Comparison of ENCODE assay signal across 10 mouse cellular contexts in genomic region chr11:61532820-61533219, GRCm38 (mm10). TPM values are rescaled to one million over a fixed set of nuclear protein-coding genes. Genes with fewer than 3 reads are reported as not detected.
A peak's percentile ranks its signal among the peaks of the same experiment; 100 is the strongest.
DNase-seq lines count a peak whose midpoint lies in the region.
"Had no signal": no experiment of that assay in that cellular context is flagged by ENCODE, and none has a peak within 500 bp of the region (broad histone marks: within the 10 kb centered on the region; RNA-seq: fewer than 3 reads in every experiment).

No protein-coding gene starts in this region.

- peak; percentile 35 for DNase-seq in heart, adult 8-10 months (ENCODE audit: low spot score)
- DNase-seq in heart, postnatal 25 days (ENCODE audit: low spot score) = no peak
- peak; percentile 23 for DNase-seq in adrenal gland, postnatal 14 days
- DNase-seq in heart, postnatal 10 days = peak; percentile 35 to 36
- DNase-seq in kidney, postnatal 36 days = peak; percentile 50 to 51
- no peak for DNase-seq in urinary bladder, adult 2 months (ENCODE audit: low spot score)
- DNase-seq in gastrocnemius, adult 18-20 months (ENCODE audit: low spot score) = no peak
- DNase-seq in retina, embryonic 14.5 days (ENCODE audit: low spot score) = no peak
- DNase-seq: left cerebral cortex, postnatal 4 days had no signal

- intact Hi-C loops in heart, postnatal 25 days (cut with DNase I) = loop anchor here (5.0 kb wide), 1 partner anchor 44 kb away; the partner anchor contains the start of gene Epn2
- intact Hi-C loops in heart, postnatal 10 days (cut with DNase I) = loop anchor here (5.0 kb wide), 2 partner anchors 44 to 84 kb away; partner anchors contain the start of gene Epn2

RNA-seq across cellular contexts. Expression of gene B9d1, which starts 27.9 kb away (rescaled TPM):
- total RNA-seq in heart, adult 8-10 months (2022) = 10 to 100 TPM in 1 of 4 experiments, 1 to 10 TPM in 3; 7.9 to 11.2 (median 8.3) TPM
- 10 to 100 TPM in 1 of 2 experiments, 1 to 10 TPM in 1; 8.4 to 10.4 TPM for total RNA-seq in heart, postnatal 25 days (2021)
- total RNA-seq in adrenal gland, postnatal 14 days (2021) = 15.3 and 16.0 TPM in 2 replicates
- 10 to 100 TPM; 10.2 to 10.3 TPM for total RNA-seq in heart, postnatal 10 days (2021)
- 25.2 and 29.8 TPM in 2 replicates for polyA plus RNA-seq in urinary bladder, adult 2 months (2012; rRNA removed)
- 1 to 10 TPM; 3.8 to 4.0 TPM for total RNA-seq in gastrocnemius, adult 18-20 months (2021)

RNA-seq across cellular contexts. Expression of gene Mapk7, which starts 38.6 kb away (rescaled TPM):
- 1 to 10 TPM; 4.3 to 5.1 (median 4.7) TPM for total RNA-seq in heart, adult 8-10 months (2022)
- total RNA-seq in heart, postnatal 25 days (2021) = 1 to 10 TPM; 6.0 to 7.7 TPM
- 16.7 and 20.0 TPM in 2 replicates for total RNA-seq in adrenal gland, postnatal 14 days (2021)
- 10 to 100 TPM; 11.7 to 12.0 TPM for total RNA-seq in heart, postnatal 10 days (2021)
- 23.7 and 26.3 TPM in 2 replicates for polyA plus RNA-seq in urinary bladder, adult 2 months (2012; rRNA removed)
- total RNA-seq in gastrocnemius, adult 18-20 months (2021) = 1 to 10 TPM; 3.5 to 4.1 TPM

RNA-seq across cellular contexts. Expression of gene Epn2, which starts 46.7 kb away (rescaled TPM):
- total RNA-seq in heart, adult 8-10 months (2022) = 10 to 100 TPM; 21.1 to 28.0 (median 23.5) TPM
- 10 to 100 TPM; 23.7 to 27.0 TPM for total RNA-seq in heart, postnatal 25 days (2021)
- 35.2 and 38.7 TPM in 2 replicates for total RNA-seq in adrenal gland, postnatal 14 days (2021)
- 10 to 100 TPM; 36.5 to 37.4 TPM for total RNA-seq in heart, postnatal 10 days (2021)
- 46.0 and 48.3 TPM in 2 replicates for polyA plus RNA-seq in urinary bladder, adult 2 months (2012; rRNA removed)
- 10 to 100 TPM; 23.2 to 25.1 TPM for total RNA-seq in gastrocnemius, adult 18-20 months (2021)

RNA-seq across cellular contexts. Expression of gene Mfap4, which starts 47.6 kb away (rescaled TPM):
- 10 to 100 TPM in 2 of 4 experiments, 1 to 10 TPM in 2; 7.9 to 11.9 (median 9.9) TPM for total RNA-seq in heart, adult 8-10 months (2022)
- total RNA-seq in heart, postnatal 25 days (2021) = 10 to 100 TPM; 43.3 to 50.0 TPM
- total RNA-seq in adrenal gland, postnatal 14 days (2021) = 23.5 and 34.4 TPM in 2 replicates
- 100 to 1,000 TPM; 112 to 142 TPM for total RNA-seq in heart, postnatal 10 days (2021)
- 196 and 207 TPM in 2 replicates for polyA plus RNA-seq in urinary bladder, adult 2 months (2012; rRNA removed)
- 1 to 10 TPM; 6.5 to 7.4 TPM for total RNA-seq in gastrocnemius, adult 18-20 months (2021)
- polyA plus RNA-seq: CD4-positive, CD25-positive, alpha-beta regulatory T cell, adult 4 months had no signal

Comparison
In these comparisons a context has a peak if more than half of its experiments do, and no peak if none do; other contexts are left out.
1. DNase-seq: peak in heart, adult 8-10 months (single experiment), adrenal gland, postnatal 14 days (single experiment), heart, postnatal 10 days (2 of 2) and kidney, postnatal 36 days (2 of 2); none in heart, postnatal 25 days (single experiment), urinary bladder, adult 2 months (single experiment), gastrocnemius, adult 18-20 months (single experiment) and retina, embryonic 14.5 days (single experiment).